16 mouse cellular contexts compared by ENCODE assay signal in the genomic region with DNA sequence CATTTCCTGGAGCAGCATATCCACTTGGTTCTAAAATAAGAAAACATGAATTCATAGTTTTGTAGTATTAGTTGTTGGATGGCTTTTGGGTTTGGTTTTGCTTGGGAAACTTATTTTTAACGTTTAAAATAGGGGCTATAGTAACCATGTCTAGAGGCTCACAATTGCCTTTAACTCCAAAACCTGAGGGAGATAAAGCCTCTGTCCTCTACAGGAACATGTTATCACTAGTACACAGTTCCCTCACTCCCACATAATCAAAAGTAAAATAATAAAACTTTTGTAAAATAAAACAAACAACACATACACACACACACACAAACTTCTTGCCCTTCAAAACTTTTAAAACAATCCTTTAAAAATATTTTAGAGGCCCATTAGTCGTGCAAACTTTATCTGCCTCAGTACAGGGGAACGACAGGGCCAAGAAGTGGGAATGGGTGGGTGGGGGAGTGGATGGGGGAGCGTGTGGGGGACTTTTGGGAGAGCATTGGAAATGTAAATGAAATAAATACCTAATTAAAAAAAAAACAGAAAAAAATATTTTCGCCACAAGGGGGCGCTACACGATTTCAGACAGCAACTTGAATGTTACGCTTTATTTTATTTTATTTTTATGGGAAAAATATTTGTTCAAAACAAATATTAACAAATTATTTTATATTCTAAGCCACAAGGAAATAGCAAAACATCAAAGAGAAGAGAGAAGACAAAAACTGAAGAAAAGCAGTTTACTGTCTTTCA. TPM values are rescaled to one million over a fixed set of nuclear protein-coding genes. Genes with fewer than 3 reads are reported as not detected.
DNase-seq lines count a peak whose midpoint lies in the region; ATAC-seq and TF ChIP-seq lines count a peak whose summit lies in the region.
"Had no signal": no experiment of that assay in that cellular context is flagged by ENCODE, and none has a peak within 500 bp of the region (broad histone marks: within the 10 kb centered on the region; RNA-seq: fewer than 3 reads in every experiment).

No protein-coding gene starts in this region.

- no peaks in the 10 kb centered on the region for H3K27me3 ChIP-seq in heart, adult 2 months (ENCODE audit: control insufficient read depth, insufficient read depth, low read length)
- no peaks in the 10 kb centered on the region for H3K27me3 ChIP-seq in lung, postnatal 0 days (replicated peaks; ENCODE audit: insufficient read depth, low read length)
- no peaks in the 10 kb centered on the region for H3K27me3 ChIP-seq in forebrain, postnatal 0 days (ENCODE audit: insufficient read depth, low read length)
- H3K27me3 ChIP-seq: lung, embryonic 15.5 days had no signal

- no peaks in the 10 kb centered on the region for H3K36me3 ChIP-seq in heart, adult 2 months (ENCODE audit: control insufficient read depth, insufficient read depth, low read length)
- no peaks in the 10 kb centered on the region for H3K36me3 ChIP-seq in lung, postnatal 0 days (ENCODE audit: insufficient read depth, low read length)
- H3K36me3 ChIP-seq in forebrain, postnatal 0 days (ENCODE audit: insufficient read depth) = no peaks in the 10 kb centered on the region; the same call in 1 of the 2 replicates
- H3K36me3 ChIP-seq: lung, embryonic 15.5 days had no signal

- H3K4me1 ChIP-seq in heart, adult 2 months (ENCODE audit: control insufficient read depth, insufficient read depth, low read length) = no peaks in the 10 kb centered on the region
- H3K4me1 ChIP-seq in lung, postnatal 0 days (ENCODE audit: insufficient read depth, low read depth, low read length) = no peaks in the 10 kb centered on the region
- H3K4me1 ChIP-seq in forebrain, postnatal 0 days (ENCODE audit: insufficient read depth) = no peaks in the 10 kb centered on the region
- H3K4me1 ChIP-seq: lung, embryonic 15.5 days had no signal

- TF ChIP-seq EP300 in heart, adult 2 months (IDR thresholded peaks at IDR 0.05; ENCODE audit: insufficient read depth, low read depth, low read length) = no peak
- no peak for TF ChIP-seq EP300 in lung, postnatal 0 days (IDR thresholded peaks at IDR 0.05)

- H3K27ac ChIP-seq in heart, adult 2 months = no peak overlapping the region
- no peak overlapping the region for H3K27ac ChIP-seq in lung, postnatal 0 days (ENCODE audit: low read length)
- no peak overlapping the region for H3K27ac ChIP-seq in forebrain, postnatal 0 days (ENCODE audit: low read depth, low read length)
- H3K27ac ChIP-seq: hindbrain, embryonic 14.5 days; lung, embryonic 15.5 days had no signal

- 27% methylated on average over 8 of the region's 8 CpGs for WGBS in heart, adult 2 months
- 24% methylated on average over 8 of the region's 8 CpGs for WGBS in lung, postnatal 0 days
- WGBS in forebrain, postnatal 0 days = 27% methylated on average over 8 of the region's 8 CpGs

- TF ChIP-seq CTCF in heart, adult 2 months (IDR thresholded peaks at IDR 0.05) = peak; percentile 66
- peak; percentile 28; the same call in 1 of the 2 replicates for TF ChIP-seq CTCF in lung, postnatal 0 days (IDR thresholded peaks at IDR 0.05)
- no peak for TF ChIP-seq CTCF in forebrain, postnatal 0 days (IDR thresholded peaks at IDR 0.05; ENCODE audit: low read depth)

- H3K4me2 ChIP-seq in lung, postnatal 0 days (replicated peaks; ENCODE audit: low read depth, low read length) = no peak overlapping the region
- H3K4me2 ChIP-seq in forebrain, postnatal 0 days (ENCODE audit: low read depth) = no peak overlapping the region
- H3K4me2 ChIP-seq: hindbrain, embryonic 14.5 days; lung, embryonic 15.5 days had no signal

- no peak for ATAC-seq in lung, postnatal 0 days
- no peak for ATAC-seq in forebrain, postnatal 0 days
- ATAC-seq: forebrain, embryonic 16.5 days had no signal

- no peak for DNase-seq in heart, adult 2 months
- DNase-seq in heart, postnatal 14 days = no peak
- DNase-seq in lung, postnatal 0 days (ENCODE audit: low spot score) = no peak
- no peak for DNase-seq in lung, postnatal 25 days (ENCODE audit: low spot score)
- peak; percentile 54 for DNase-seq in NIH3T3 (ENCODE audit: low read depth)
- DNase-seq in retina, embryonic 14.5 days (ENCODE audit: low spot score) = peak; percentile 42
- no peak for DNase-seq in spleen, adult 12 weeks (ENCODE audit: low spot score)
- no peak for DNase-seq in forebrain, postnatal 0 days
- DNase-seq: adrenal gland, adult 2 months; cerebellum, adult 11 months; heart, adult 18-20 months; kidney, postnatal 36 days had no signal

- no peaks in the 10 kb centered on the region for H3K79me2 ChIP-seq in heart, adult 2 months (replicated peaks; ENCODE audit: control insufficient read depth, insufficient read depth, low read length)

- intact Hi-C loops in heart, adult 2 months (cut with DNase I) = loop anchor here (5.0 kb wide), 1 partner anchor 1286 kb away; no protein-coding TSS in a partner anchor
- intact Hi-C loops in heart, postnatal 14 days (cut with DNase I) = no loop called here

- no peak overlapping the region for H3K4me3 ChIP-seq in heart, adult 2 months
- no peak overlapping the region for H3K4me3 ChIP-seq in lung, postnatal 0 days (ENCODE audit: low read depth, low read length)
- no peak overlapping the region for H3K4me3 ChIP-seq in forebrain, postnatal 0 days (ENCODE audit: low read depth, low read length)
- H3K4me3 ChIP-seq: lung, embryonic 15.5 days had no signal

- no peak for TF ChIP-seq POLR2A in heart, adult 2 months (IDR thresholded peaks at IDR 0.05; ENCODE audit: insufficient read depth, low read depth, low read length)

- no peak overlapping the region for H3K9ac ChIP-seq in heart, adult 2 months (ENCODE audit: low read depth, low read length)
- H3K9ac ChIP-seq in lung, postnatal 0 days (replicated peaks; ENCODE audit: low read depth) = no peak overlapping the region
- no peak overlapping the region for H3K9ac ChIP-seq in forebrain, postnatal 0 days
- H3K9ac ChIP-seq: hindbrain, embryonic 14.5 days; lung, embryonic 15.5 days had no signal

- H3K9me3 ChIP-seq in lung, postnatal 0 days (ENCODE audit: low read length) = no peaks in the 10 kb centered on the region
- H3K9me3 ChIP-seq in forebrain, postnatal 0 days (ENCODE audit: low read length) = no peaks in the 10 kb centered on the region
- H3K9me3 ChIP-seq: lung, embryonic 15.5 days had no signal

RNA-seq across cellular contexts. Expression of a gene that starts 1.5 kb away (rescaled TPM):
- not detected for total RNA-seq in heart, adult 2 months (2021)
- not detected in 2 replicates for polyA plus RNA-seq in heart, adult 2 months (2012; rRNA removed)
- total RNA-seq in heart, postnatal 14 days (2021) = not detected
- polyA plus RNA-seq in lung, postnatal 0 days (2015; fragmentation: Nextera tagmentation; extraction: Ambion mirVana) = not detected in 2 replicates
- total RNA-seq in forebrain, postnatal 0 days (2014; rRNA removed) = 1.1 TPM in 1 of 2 replicates, not detected in the other
- polyA plus RNA-seq in forebrain, postnatal 0 days (2015; fragmentation: Nextera tagmentation; extraction: Ambion mirVana) = 0.10 and 0.29 TPM in 2 replicates
- total RNA-seq: adrenal gland, adult 2 months; heart, adult 18-20 months; left cerebral cortex, adult 8-10 months had no signal
- polyA plus RNA-seq: adrenal gland, adult 2 months; forebrain, embryonic 16.5 days had no signal

RNA-seq across cellular contexts. Expression of a gene that starts 25.2 kb away (rescaled TPM):
- total RNA-seq in heart, adult 2 months (2021) = 1 to 10 TPM; 5.2 TPM
- 2.1 and 4.0 TPM in 2 replicates for polyA plus RNA-seq in heart, adult 2 months (2012; rRNA removed)
- total RNA-seq in heart, postnatal 14 days (2021) = 1 to 10 TPM; 6.5 to 6.8 TPM
- polyA plus RNA-seq in lung, postnatal 0 days (2015; fragmentation: Nextera tagmentation; extraction: Ambion mirVana) = 11.5 and 12.1 TPM in 2 replicates
- 32.0 and 33.3 TPM in 2 replicates for total RNA-seq in forebrain, postnatal 0 days (2014; rRNA removed)
- 14.5 and 17.1 TPM in 2 replicates for polyA plus RNA-seq in forebrain, postnatal 0 days (2015; fragmentation: Nextera tagmentation; extraction: Ambion mirVana)

Comparison
In these comparisons a context has a peak if more than half of its experiments do, and no peak if none do; other contexts are left out.
1. DNase-seq: peak in NIH3T3 (single experiment) and retina, embryonic 14.5 days (single experiment); none in heart, adult 2 months (0 of 2), heart, postnatal 14 days (0 of 2), lung, postnatal 0 days (single experiment), lung, postnatal 25 days (single experiment), spleen, adult 12 weeks (single experiment) and forebrain, postnatal 0 days (single experiment).